Mouse (Mus musculus) Patski (cell line): Measurements from ENCODE around the gene Larp1. TPM values are rescaled to one million over a fixed set of nuclear protein-coding genes. Genes with fewer than 3 reads are reported as not detected.

ENCODE experiments used
- ATAC-seq: fragments of 100-300 bp; one replicate; pipeline ENCODE4 v1.8.0; 2021
- CTCF ChIA-PET: fragments of 350-600 bp; sonication (Branson Sonifier 250); formaldehyde crosslinking; loops from one replicate; lab custom pipeline; 2022; ENCODE audit warnings: inconsistent platforms; lab: Charles Lee
- POLR2A ChIA-PET: fragments of 350-600 bp; sonication (Branson Sonifier 250); formaldehyde crosslinking; loops from one replicate; lab custom pipeline; 2022; ENCODE audit warnings: antibody characterized with exemption, inconsistent platforms; lab: Charles Lee
- DNase-seq: peaks from one replicate; pipeline ENCODE4 v3.0.0-alpha.2; 2011; ENCODE audit warnings: low read depth, low spot score
- H3K27me3 ChIP-seq: fragments of 371-371 bp; one replicate; pipeline ENCODE4 v1.5.1; 2021
- CTCF ChIP-seq: fragments of 100-300 bp; IDR thresholded peaks from one replicate; pipeline ENCODE4 v1.5.1; 2021
- in situ Hi-C: fragments of 300-500 bp; cut with MboI; formaldehyde crosslinking; loops from 3 replicates; pipeline ENCODE4 v1.11.1; 2018; ENCODE audit warnings: low pct_unique_long_range_greater_than_20kb, mixed read lengths
- polyA plus RNA-seq: library from polyadenylated mRNA; unstranded; gene quantifications from one replicate; pipeline ENCODE4 v1.2.3, GENCODE M21; 2021

Larp1 gene
- polyA plus RNA-seq, 1 experiment from 2014 or later, result 71.9 TPM

DNA sequence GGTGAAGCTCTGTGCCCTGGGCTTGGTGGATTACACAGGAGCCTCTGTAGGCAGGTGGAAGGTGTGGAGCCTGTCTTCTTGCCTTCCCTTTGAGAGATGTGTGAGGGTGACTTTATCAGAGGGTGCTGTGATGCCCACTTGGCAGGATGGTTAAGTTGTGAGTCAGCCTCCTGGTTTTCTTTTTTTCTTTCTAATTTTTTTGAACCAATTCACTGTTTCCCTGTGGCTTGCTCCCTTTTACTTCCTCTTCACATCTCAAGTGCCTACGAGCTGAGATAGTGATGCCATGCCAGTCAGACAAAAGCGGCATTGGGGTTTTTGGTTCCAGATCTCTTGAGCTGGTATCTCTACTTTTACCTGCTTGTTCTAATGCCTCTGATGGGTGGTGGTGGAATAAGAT is 15.8 kb downstream of the Larp1 start:
- in situ Hi-C loops, result no loop called here
- CTCF ChIA-PET, result interaction anchor here (1.5 to 2.0 kb wide), 5 partner anchors 9 to 14 kb away, joined by 3 to 8 read pairs (median 6); no protein-coding TSS in a partner anchor
- DNase-seq (no peak), ATAC-seq (peak; percentile 37)
- POLR2A ChIA-PET, result interaction anchor here (2.0 kb wide), 1 partner anchor 14 kb away, joined by 12 read pairs; no protein-coding TSS in a partner anchor
- no peak for TF ChIP-seq CTCF
- no peaks in the 10 kb centered on the region for H3K27me3 ChIP-seq

GRCm38 (mm10) chr11:58025881-58026280 is 17.0 kb downstream of the Larp1 start:
- no peak for TF ChIP-seq CTCF

DNA sequence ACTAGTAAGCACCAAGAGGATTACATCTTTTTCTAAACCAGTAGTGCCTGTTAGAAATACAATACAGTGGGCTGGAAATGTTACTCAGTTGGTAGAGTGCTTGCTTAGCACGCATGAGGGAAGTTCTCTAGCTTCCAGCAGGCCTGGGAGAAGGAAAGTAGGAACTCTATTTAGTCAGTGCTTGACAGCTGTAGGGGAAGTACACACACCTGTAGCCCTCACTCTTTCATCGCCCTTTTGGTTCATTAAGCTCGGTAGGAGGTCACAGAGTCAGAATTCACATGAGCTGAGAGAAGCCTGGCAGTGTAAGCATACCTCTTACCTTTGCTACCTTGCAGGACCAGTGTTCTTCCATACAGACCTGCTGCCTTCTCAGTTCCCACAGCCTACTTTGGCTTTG is 17.5 kb downstream of the Larp1 start:
- in situ Hi-C loops, result no loop called here
- ChIA-PET CTCF (interaction anchor here (0.7 to 1.2 kb wide), 4 partner anchors 10 to 30 kb away, joined by 3 read pairs; no protein-coding TSS in a partner anchor), POLR2A (no interaction called here)
- TF ChIP-seq CTCF, result no peak
- ATAC-seq (no peak), DNase-seq (no peak)
- H3K27me3 ChIP-seq, result no peaks in the 10 kb centered on the region

More at GRCm38 (mm10) chr11:58025881-58026280, 17.0 kb downstream of the Larp1 start:
- CTCF ChIA-PET, result interaction anchor here (0.7 to 2.0 kb wide), 4 partner anchors 8 to 31 kb away, joined by 3 to 6 read pairs (median 3); no protein-coding TSS in a partner anchor
- H3K27me3 ChIP-seq, result no peaks in the 10 kb centered on the region
- in situ Hi-C loops, result no loop called here
- POLR2A ChIA-PET, result interaction anchor here (0.6 kb wide), 1 partner anchor 13 kb away, joined by 4 read pairs; no protein-coding TSS in a partner anchor
- DNase-seq (no peak), ATAC-seq (no peak)

GRCm38 (mm10) chr11:58026860-58027259 is 18.0 kb downstream of the Larp1 start:
- DNase-seq (no peak), ATAC-seq (no peak)
- H3K27me3 ChIP-seq, result no peaks in the 10 kb centered on the region
- in situ Hi-C loops, result no loop called here
- CTCF ChIA-PET, result interaction anchor here (0.9 to 1.2 kb wide), 3 partner anchors 10 to 30 kb away, joined by 3 read pairs; no protein-coding TSS in a partner anchor
- TF ChIP-seq CTCF, result no peak
- POLR2A ChIA-PET, result no interaction called here

- ChIA-PET CTCF (interaction anchor here (0.9 kb wide), 1 partner anchor 15 kb away, joined by 3 read pairs; no protein-coding TSS in a partner anchor), POLR2A (no interaction called here)
- ATAC-seq (no peak), DNase-seq (no peak)
- in situ Hi-C loops, result no loop called here
- no peak for TF ChIP-seq CTCF
- H3K27me3 ChIP-seq, result no peaks in the 10 kb centered on the region
These were observed 20.1 kb downstream of the Larp1 start for GRCm38 (mm10) chr11:58028981-58029380.

GRCm38 (mm10) chr11:58029869-58030268 is 21.0 kb downstream of the Larp1 start:
- ATAC-seq (no peak), DNase-seq (no peak)
- CTCF ChIA-PET, result no interaction called here
- in situ Hi-C loops, result no loop called here
- no peaks in the 10 kb centered on the region for H3K27me3 ChIP-seq
- POLR2A ChIA-PET, result no interaction called here
- TF ChIP-seq CTCF, result no peak

- TF ChIP-seq CTCF, result no peak
- DNase-seq, result no peak
- CTCF ChIA-PET, result interaction anchor here (1.4 kb wide), 1 partner anchor 16 kb away, joined by 3 read pairs; no protein-coding TSS in a partner anchor
- H3K27me3 ChIP-seq, result no peaks in the 10 kb centered on the region
- no peak for ATAC-seq
- POLR2A ChIA-PET, result no interaction called here
- in situ Hi-C loops, result no loop called here
These were observed 22.3 kb downstream of the Larp1 start for GRCm38 (mm10) chr11:58031176-58031575.

DNA sequence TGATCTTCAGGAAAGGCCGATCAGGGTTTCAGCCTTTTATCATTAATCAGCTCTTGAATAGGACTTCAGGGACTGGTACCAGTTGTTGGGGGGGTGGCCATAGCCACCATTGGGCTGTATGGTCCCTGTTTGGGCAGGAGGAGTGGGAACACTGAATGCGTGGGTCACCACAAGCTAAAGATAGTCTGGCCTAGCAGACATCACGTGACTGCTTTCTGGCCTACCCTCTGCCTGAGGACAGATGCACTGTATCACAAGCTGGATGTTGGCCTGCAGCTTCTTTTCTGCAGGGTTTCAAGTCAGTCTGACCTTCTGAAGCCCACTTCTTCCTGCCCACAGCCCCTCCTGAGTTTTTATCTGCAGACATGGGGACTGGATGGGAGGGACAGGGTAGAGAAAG is 24.8 kb downstream of the Larp1 start:
- CTCF ChIA-PET, result interaction anchor here (2.3 to 2.4 kb wide), 2 partner anchors 9 to 19 kb away, joined by 6 to 9 read pairs; no protein-coding TSS in a partner anchor
- POLR2A ChIA-PET, result no interaction called here
- DNase-seq (no peak), ATAC-seq (no peak)
- H3K27me3 ChIP-seq, result no peaks in the 10 kb centered on the region
- in situ Hi-C loops, result no loop called here
- no peak for TF ChIP-seq CTCF

GRCm38 (mm10) chr11:58039027-58039426 is 30.2 kb downstream of the Larp1 start:
- no peak for DNase-seq
- in situ Hi-C loops, result no loop called here
- ChIA-PET POLR2A (interaction anchor here (0.5 kb wide), 1 partner anchor 29 kb away, joined by 3 read pairs; no protein-coding TSS in a partner anchor), CTCF (interaction anchor here (0.7 to 2.4 kb wide), 3 partner anchors 13 to 86 kb away, joined by 3 to 7 read pairs (median 4); no protein-coding TSS in a partner anchor)
- no peak for ATAC-seq
- H3K27me3 ChIP-seq, result no peaks in the 10 kb centered on the region
- TF ChIP-seq CTCF, result peak; percentile 62

DNA sequence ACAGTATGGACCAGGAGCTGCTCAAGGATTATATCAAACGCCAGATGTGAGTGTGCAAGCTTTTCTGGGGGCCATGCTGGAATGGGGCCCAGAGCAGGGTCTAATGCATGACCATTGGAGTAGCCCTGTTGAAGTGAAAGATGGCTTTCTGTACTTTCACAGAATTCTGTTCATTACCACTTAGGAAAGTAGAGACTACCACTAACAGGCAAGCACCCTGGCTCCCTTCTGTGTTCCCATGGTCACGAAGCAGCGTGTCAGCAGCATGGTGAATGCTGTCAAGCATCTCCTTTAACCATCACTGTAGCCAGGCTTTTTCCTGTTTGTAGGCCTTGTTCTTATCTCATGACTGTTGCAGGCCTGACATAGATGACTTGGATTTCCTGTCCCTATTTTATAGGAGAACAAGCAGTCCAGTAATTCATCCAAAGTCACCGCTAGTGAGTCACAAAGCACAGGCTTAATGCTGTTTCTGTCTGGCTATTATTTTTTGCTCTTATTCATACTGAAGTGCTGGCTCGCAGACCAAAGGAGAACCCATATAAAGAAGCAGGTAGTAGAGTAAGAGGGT is 34.1 kb downstream of the Larp1 start:
- DNase-seq, result no peak
- no peak for TF ChIP-seq CTCF
- ChIA-PET CTCF (no interaction called here), POLR2A (no interaction called here)
- H3K27me3 ChIP-seq, result no peaks in the 10 kb centered on the region
- in situ Hi-C loops, result no loop called here
- no peak for ATAC-seq

- in situ Hi-C loops, result no loop called here
- peak; percentile 55 for TF ChIP-seq CTCF
- H3K27me3 ChIP-seq, result no peaks in the 10 kb centered on the region
- no peak for DNase-seq
- no peak for ATAC-seq
- POLR2A ChIA-PET, result interaction anchor here (0.6 kb wide), 1 partner anchor 372 kb away, joined by 3 read pairs; no protein-coding TSS in a partner anchor
- CTCF ChIA-PET, result interaction anchor here (1.1 to 1.3 kb wide), 4 partner anchors 10 to 95 kb away, joined by 3 read pairs; no protein-coding TSS in a partner anchor
These were observed 37.6 kb downstream of the Larp1 start for GRCm38 (mm10) chr11:58046438-58046837.
